Mouse (Mus musculus) spleen, adult 12 weeks (tissue): Measurements from ENCODE around the gene Tceal5.
"Not testable (repeated sequence)": the region's sequence is repeated elsewhere in the genome, so short reads cannot be mapped to it uniquely, and the experiment has no call there.

Experiments used
- DNase-seq: peaks from one replicate; pipeline ENCODE4 v3.0.0; 2022; ENCODE audit warnings: low spot score

Tceal5 gene

GRCm38 (mm10) chrX:136203664-136204066 lies at the start of gene Tceal5:
Tceal5 (minus strand) TSS chrX:136203876.
- DNase-seq: no peak

DNA sequence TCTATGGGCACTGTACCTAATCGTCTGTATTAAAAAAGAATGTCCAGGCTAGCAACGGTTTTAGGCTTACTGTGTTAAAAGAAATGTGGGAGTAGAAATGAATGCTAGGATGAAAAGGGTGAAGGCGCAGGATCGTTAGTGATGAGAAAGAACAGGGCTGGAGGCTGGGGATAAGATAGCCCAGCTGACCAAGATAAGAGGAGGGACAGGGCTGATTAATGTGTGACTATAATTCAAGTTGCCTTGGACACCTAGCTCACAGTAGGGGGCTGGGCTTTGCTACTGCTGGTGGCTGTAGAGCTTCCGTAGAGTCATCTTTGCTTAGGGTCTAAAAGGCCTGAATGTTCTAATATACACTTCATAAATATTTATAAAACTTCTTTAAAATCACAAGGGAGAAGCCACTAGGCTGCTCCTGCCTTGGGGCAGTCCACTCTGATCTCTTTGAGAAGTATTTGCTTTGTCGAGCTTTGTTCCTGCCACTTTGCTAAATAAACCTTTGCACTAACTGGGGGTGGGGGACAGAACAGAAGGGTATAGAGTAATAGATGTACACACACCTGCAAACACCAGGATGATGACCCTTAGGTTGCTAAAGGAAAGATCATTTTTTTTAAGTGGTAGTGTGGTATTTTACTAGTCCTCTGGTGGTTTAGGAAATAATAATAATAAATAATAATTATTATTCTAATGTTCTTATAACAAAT lies 48.5 kb upstream of the Tceal5 start:
- DNase-seq: no peak

DNA sequence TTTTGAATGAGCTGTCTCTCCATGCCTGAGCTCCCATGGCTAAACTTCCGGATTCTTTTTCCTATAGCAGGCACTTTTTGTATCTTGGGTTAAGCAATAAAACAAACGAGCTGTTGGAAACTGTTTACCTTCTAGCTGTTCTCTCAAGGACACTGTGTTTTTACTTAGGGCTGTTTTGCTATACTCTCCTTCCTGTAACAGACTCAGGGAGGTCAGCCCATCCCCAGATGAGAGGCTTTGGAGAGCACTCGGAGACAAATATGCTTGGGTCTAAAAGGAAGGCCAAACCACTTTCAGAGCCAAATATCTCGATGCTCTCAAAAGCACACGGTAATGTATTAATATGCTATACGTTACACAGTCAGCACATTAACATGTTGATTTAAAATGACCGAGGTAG lies 46.0 kb upstream of the Tceal5 start:
- DNase-seq: no peak

DNA sequence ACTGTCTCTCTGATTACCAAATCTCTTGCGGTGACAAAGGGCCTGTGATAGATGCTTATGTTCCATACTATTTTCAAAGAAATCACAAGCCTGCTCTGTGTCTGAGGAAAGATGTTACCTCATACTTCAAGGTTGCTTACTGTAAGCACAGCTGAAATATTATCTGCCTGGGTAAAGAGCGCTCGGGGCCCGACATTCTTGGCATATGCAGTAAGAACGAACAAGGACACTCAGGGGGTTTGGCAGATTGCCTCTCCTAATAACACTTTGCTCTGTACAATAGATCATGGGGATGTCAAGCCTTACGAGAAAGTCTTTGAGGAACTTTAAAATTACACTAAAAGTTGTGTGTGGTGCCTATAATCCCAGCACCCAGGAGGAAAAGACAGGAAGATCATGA lies 45.1 kb upstream of the Tceal5 start:
- DNase-seq: no peak

- no peak for DNase-seq
These were observed 41.9 kb upstream of the Tceal5 start for GRCm38 (mm10) chrX:136245521-136246071.

DNA sequence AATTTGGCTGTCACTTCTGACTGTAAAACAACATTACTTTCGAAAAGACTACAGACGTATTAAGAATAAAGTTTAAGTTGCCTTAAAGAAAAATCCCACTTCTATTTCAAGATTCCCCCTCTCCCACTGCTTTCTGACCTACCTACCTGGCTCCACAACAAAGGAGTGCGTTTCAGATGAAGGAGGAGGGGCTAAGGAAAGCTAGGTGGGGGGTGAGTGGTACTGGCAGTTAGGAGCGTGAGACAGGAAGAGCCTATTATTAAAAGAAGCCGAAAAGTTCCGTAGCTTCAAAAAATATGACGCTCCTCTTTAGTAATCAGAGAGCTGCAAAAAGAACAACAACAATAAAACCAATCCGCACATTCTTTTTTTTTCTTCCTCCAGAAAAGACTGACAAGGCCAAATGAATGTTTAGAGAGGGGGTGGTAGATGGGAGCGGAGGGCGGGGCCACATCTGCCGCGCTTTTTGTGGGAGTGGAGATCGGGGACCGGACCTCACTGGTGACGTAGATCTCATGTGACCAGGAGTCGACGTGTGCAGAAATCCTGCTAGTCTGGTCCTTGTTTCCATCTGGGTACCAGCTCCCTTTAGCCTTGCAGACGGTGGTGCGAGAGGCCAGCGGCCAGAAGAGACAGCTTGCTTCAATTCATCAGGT lies 41.0 kb upstream of the Tceal5 start, which contains the start of gene Tceal9:
Tceal9 (plus strand) TSS at position 506 of the 656 bp plus-strand sequence.
- peak; percentile 55 for DNase-seq

- no peak for DNase-seq
These were observed 39.5 kb upstream of the Tceal5 start for GRCm38 (mm10) chrX:136243181-136243580.

DNA sequence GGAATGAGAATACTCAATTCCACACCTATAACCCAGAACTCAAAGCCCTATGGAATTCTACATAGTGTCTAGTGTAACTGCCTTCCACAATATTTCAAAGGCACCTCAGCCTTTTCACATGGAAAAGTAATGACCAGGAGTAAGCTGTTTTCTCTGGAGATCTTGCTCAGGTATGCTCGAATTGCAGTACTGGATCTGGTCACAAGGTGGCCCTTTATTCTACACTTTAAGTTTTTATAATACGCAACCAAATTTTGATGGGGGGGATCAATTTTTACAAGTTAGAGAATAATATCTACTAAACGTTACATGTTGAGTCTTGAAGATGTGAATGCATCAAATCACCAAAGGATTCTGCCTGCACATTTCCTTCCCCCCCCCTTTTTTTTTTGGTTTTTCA lies 34.4 kb upstream of the Tceal5 start:
- no peak for DNase-seq

DNA sequence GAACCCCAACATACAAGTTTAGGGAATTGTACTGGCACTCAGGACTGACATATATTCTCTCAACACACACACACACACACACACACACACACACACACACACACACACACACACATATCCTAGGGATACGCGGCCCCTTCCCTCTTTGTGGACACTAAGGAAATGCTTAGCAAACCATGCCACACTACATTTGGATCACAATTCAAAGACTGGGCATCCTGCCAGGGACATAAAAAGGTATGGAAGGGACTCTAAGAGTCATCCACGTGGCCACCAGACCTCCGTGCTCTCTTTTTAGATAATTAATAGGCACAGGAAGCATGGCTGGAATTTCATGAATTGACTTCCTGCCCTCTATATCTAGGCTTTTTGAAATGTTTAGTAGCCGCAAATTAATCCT lies 24.1 kb upstream of the Tceal5 start:
- no peak for DNase-seq

DNA sequence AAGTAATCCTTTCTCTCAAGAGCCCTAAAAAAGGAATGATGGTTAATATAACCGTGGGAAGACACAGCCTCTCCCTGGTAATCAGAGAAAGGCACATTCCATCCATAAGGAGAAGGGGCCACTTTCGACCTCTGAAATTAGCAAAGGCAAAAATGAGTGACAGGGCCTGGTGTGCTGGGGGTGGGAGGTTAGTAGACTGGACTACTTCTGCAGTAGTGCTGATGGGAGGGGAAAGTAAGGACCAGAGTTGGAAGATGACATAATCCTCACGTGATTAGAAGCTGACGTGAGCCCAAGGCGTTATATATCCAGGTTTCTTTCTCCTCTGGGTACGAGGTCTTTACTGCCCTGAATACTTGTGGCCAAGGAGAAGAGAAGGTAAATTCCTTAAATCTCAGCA lies 20.0 kb upstream of the Tceal5 start:
- no peak for DNase-seq

- no peak for DNase-seq
These were observed 12.6 kb upstream of the Tceal5 start for GRCm38 (mm10) chrX:136216303-136216702.

DNA sequence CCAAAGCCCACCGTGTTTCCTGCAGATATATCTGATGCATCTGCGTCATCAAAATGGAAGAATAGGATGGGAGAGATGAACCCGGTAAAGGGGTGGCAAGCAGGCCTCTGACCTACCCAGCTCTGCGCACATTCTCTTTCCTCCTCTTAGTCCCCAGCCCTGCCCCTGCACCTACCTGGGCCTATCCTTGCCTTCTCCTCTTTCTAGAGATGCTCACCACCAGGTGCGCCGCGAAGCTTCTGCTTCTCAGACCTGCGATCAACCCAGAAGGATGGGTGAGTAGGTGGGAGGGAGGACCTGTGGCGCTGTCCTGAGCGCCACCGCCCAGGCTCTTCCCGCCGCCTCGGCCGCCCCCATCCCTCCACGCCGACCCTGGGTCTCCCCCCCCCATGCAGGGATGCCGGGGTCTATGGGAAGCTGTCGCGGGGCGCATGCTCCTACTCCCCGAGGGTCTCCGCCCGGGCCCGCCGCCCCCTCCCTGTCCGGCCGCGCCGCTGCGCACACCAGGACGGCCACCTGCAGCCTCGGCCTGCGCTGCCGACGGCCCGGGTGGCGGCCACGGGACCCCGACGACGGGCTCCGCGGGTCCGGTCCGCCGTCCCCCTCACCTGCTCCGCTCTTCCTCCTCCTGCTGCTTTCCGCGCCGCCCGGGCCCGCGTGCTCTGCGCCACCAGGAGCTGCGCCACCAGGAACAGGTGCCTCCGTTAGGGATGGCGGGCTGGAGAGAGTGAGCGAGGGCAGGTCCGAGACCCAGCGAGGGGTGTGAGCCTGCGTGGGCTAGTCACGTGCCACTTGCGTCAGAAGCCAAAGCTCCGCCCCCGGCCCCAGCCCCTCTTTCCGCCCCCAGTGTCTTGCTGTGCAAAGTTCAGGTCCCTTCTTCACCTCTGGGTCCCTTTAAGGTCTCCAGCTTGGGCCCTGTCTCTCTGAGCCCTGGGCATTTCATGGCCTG lies 11.3 kb upstream of the Tceal5 start, which contains the start of the genes Tceal7 and Bex1:
Tceal7 (plus strand) TSS at position 51 of the 949 bp plus-strand sequence.
Bex1 (minus strand) TSS at position 785 of the 949 bp plus-strand sequence.
- not testable (repeated sequence) for DNase-seq

DNA sequence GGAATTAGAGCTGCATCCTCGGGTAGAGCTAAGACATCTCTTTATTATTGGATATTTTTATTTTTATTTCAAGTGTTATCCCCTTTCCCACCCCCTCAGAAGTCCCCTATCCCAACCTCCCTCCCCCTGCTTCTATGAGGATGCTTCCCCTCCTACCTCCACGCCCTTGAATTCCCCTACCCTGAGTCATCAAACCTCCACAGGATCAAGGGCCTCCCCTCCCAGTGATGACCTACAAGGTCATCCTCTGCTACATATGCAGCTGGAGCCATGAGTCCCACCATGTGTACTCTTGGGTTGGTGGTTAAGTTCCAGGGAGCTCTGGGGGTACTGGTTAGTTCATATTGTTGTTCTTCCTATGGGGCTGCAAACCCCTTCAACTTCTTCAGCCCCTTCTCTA lies 9.7 kb upstream of the Tceal5 start:
- DNase-seq: no peak

DNA sequence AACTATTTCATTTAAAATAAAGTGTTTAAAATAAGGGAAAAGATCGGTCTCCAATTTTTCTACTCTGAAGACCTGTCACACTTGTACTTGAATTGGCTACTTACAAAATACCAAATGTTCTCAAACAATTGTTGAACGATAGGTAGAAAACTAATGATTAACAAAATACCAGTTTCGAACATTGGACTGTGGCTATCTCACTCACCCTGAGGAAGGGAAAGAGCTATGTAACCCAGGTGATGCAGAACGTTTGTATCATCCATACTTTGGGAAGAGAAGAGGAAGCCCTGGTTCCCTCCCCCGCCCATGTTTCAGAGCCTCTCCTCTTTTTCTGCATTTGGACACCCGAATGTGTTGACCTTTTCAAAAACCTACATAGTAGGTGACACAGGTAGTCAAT lies 730 bp upstream of the Tceal5 start:
- no peak for DNase-seq

DNA sequence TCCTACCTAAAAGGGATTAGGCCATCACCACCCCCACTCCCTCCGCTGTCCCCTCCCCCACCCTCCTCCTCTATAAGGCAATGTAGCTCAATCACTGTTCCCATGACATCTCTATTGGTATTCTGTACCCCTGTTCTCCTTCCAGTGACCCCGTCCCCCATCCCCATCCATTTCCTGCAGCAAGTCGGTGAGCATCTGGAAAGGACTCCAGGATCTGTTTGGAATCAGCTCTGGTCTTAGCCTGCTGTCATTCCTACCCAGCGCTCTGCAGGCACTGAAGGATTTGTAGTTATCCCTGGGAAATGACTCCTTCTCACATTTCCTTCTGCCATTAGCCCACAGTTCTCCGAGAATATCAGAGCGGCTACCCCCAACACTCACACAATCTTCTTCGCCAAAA lies 419 bp downstream of the Tceal5 start:
- no peak for DNase-seq

DNA sequence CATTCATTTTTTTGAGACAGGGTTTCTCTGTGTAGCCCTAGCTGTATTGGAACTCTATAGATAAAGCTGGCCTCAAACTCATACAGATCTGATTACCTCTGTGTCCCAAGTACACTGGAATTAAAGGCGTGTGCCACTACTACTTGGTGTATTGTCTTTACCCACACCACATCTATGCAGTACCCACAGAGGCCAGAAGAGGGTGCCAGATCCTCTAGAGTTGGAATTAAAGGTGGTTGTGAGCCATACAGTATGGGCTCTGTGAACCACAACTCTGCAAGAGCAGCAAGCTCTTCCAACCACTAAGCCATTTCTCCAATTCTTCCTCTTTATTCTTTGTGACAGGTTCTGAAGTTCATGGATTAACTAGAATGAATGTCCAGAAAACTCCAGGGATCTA lies 6.8 kb downstream of the Tceal5 start:
- DNase-seq: peak; percentile 4

DNA sequence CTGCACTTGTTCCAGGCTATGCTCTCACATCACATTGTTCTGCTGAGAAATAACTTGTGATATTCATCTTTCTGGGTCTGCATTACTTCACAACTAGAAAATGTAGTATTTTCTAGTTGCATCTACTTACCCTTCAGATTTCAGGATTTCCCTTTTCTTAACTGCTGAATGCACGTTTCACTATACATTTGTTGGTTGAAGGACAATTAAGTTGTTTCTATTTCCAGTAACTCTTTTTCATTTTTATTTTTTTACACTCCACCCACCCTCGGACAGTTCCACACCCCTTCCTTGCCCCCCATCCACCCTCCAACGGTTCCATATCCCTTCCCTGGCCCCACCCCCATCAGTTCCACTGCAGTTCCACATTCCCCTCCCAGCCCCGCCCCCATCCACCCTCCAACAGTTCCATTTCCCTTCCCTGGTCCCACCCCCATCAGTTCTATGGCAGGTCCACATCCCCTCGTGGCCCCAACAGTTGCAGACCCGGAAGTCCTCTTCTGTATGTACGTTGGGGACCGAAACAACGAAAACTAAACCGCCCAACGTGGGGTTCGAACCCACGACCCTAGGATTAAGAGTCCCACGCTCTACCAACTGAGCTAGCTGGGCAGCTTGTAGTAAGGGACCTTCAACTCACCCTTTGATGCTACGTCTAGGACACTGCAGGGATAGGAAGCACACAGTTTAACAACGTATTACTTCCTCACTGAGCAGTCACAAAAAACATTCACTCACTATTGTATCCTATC lies 8.3 kb downstream of the Tceal5 start:
- DNase-seq: no peak

DNA sequence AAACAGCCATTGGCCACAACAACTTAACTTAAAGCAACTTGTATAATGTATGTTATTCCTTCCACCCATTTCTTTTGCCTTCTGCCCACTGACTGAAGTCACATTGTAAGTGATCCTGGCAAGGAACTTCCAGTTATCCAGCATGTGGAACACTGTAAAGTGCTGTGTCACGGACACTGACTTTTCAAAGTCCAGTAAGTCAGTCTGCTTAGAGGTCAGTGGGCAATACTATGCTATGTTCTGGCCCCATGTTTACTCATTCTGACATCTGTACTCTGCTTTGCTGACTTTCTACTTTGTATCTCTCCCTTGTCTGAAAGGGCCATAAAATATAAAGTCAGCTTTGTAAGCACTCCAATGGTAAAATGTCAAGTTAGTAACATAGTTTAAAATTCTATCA lies 20.6 kb downstream of the Tceal5 start:
- DNase-seq: no peak

- DNase-seq: no peak
These were observed 22.7 kb downstream of the Tceal5 start for GRCm38 (mm10) chrX:136180897-136181553.

GRCm38 (mm10) chrX:136172786-136173185 lies 30.9 kb downstream of the Tceal5 start:
- no peak for DNase-seq

GRCm38 (mm10) chrX:136172118-136172551 lies 31.5 kb downstream of the Tceal5 start, which contains the start of gene Tceal8:
Tceal8 (minus strand) TSS chrX:136172342.
- DNase-seq: peak; percentile 34
